Mouse (Mus musculus): Measurements from ENCODE around the gene Gm49673.
"Not testable (repeated sequence)": the region's sequence is repeated elsewhere in the genome, so short reads cannot be mapped to it uniquely, and the experiment has no call there.

DNA sequence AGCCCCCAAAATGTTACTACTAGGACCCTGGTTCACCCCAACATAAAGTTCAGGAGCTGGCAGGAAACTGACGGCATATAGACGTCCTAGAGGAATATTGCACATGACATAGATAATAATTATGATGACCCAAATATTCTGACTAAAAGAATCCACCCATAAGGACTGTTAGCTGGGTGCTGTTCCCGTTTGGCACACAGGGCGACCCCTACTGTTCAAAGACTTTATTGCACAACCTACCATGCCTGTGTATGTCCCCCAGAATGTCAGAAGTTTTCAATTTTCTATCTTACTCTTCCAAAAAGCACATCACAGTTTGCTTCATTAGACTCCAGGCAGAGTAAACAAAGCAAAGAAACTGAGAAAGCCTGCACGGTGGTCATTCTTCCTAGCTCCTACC is 101.4 kb downstream of the Gm49673 start:
- not testable (repeated sequence) for TF ChIP-seq CTCF (IDR thresholded peaks at IDR 0.05; ENCODE audit: low read depth, low read length); GATA1 (IDR thresholded peaks at IDR 0.05; ENCODE audit: borderline replicate concordance, low read length); TAL1 (conservative IDR thresholded peaks at IDR 0.05; ENCODE audit: low read depth, low read length)
